Mouse (Mus musculus): Measurements from ENCODE around the gene 1190005I06Rik.

DNA sequence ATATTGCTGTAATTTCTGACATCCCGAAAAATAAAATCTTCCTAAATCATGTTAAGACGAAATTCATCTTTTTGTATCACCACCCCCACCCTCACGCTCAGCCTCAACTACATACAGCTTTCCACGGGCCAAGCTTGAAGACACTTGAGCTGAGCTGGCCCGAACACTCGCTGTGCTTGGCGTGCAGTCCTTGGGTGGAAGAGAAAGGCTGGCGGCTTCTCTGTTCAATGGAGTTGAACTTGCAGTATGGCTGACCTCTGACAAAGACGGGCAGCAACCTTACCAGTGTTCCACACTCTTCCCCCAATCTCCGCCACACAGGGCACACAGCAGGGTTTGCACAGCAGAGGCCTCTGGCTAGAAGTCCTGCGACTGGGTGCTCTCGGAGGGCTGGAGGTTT, 66.1 kb downstream of the 1190005I06Rik start:
- TF ChIP-seq CTCF (conservative IDR thresholded peaks at IDR 0.05; ENCODE audit: low read length) = no peak
- no peak for TF ChIP-seq POU5F1 (IDR thresholded peaks at IDR 0.05; ENCODE audit: borderline replicate concordance, low read length)
- no peak for TF ChIP-seq NANOG (IDR thresholded peaks at IDR 0.05; ENCODE audit: borderline replicate concordance, low read length)

All from E14TG2a.4 (cell line).